Mouse (Mus musculus) adrenal gland, postnatal 0 days (tissue): ENCODE measurements around the gene Epha1. TPM values are rescaled to one million over a fixed set of nuclear protein-coding genes. Genes with fewer than 3 reads are reported as not detected.

Experiments
- polyA plus RNA-seq: library from polyadenylated mRNA; unstranded; fragments of >200 nt; fragmentation: Nextera tagmentation; extraction: Ambion mirVana; gene quantifications from 2 replicates; pipeline ENCODE4 v1.2.1, GENCODE M21; 2015

Epha1 gene
- polyA plus RNA-seq, result 1.5 TPM in 2 replicates

DNA sequence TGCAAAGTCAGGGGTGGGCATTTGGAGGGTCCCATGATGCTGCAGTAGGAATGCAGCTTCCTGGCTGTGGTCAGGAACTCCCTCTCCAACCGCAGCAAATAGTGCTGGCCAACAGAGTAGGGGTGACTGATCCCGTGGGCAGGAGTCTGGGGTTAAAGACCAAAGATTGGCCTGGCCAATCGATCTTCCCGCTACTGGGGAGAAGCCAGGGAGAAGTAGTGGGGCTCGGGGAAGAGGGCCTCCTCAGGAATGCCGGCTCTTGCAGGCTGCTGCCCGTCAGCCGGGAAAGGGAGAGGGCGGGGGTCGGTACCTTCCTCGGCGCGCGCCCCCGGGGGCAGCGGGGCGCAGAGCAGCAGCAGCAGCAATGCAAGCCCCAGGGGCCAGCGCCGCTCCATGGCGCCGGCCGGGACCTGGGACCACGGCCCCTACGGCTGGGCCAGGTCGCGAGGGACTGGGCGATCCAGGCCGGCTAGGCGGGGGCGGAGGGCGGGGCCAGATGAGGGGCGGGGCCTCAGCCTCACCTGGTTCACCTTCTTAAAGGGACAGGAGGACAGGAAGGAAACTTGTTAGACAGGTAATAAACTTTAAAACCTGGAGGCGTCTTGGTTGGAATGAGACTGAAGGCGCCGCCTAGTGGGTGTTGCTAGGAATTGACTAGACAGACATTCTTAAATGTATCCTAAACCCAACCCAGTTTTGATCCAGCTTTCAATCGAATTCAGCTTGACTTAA is at the start of gene Epha1:
TSS of gene Epha1 (minus strand) at position 453 of the 732 bp plus-strand sequence.

DNA sequence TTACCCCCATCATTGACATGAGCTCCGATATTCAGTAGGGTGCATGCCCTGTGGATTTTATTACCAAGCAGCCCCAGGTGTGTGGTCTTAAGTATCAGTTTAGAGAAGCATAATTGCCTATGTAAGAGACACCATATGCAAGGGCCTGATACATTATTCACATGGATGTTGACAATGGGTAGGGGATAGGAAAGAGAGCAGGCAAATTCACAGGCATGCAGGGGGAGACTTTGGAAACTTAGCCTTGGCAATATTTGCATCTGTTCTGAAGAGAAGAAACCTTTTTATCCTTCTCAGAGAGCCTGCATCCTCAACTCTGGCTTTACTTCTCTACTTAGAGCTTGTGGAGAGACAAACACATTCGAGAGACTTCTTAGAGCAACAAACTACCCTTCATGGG is 32.1 kb upstream of the Epha1 start, which contains the start of gene Tas2r135:
TSS of gene Tas2r135 (plus strand) at position 301 of the 400 bp plus-strand sequence.

DNA sequence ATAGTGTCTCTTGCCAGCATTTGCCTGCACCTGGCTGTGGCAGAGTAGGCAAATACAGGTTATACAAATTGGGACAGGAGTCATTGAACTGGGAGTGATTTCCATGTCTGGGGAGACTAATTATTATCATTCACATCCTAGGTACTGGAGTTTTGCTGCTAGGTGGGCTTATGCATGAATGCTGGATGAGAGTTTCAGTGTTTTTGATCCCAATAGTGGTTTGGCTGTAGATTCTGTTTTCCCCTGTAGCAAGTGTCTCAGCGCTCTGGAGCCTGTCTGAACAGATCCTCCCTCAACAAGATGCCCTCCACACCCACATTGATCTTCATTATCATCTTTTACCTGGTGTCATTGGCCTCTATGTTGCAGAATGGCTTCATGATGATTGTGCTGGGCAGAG is 26.9 kb upstream of the Epha1 start, which contains the start of gene Tas2r143:
TSS of gene Tas2r143 (plus strand) at position 301 of the 400 bp plus-strand sequence.

DNA sequence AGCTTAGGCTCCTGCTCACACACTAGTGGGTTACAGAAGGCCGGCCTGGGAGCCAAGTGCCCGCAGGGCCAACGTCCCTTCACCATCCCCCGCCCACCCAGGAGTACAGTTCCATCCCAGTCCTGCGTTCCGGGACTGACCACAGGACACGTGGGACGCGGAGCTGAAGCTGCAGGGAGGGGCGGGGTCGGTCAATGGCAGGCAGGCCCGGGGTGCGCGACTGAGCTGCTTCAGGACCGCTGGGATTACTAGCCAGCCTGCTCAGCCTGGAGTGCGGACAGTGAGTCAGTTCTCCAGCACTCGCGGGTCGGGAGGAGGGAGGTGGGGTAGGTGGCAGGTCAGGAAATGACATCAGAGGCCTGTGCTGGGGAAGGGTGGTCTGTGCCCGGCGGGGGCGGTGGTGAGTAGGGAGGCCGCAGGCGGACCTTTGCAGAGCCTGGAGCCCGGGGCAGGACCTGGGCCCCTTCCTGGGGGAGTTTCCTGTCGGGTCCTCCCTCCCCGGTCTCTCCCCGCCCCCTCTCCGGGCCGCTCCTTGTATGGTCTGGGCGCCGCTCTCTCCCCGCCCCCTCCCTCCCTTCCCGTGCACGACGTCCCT is 23.5 kb downstream of the Epha1 start, which contains the start of gene Zyx:
TSS of gene Zyx (plus strand) at position 205 of the 595 bp plus-strand sequence.

DNA sequence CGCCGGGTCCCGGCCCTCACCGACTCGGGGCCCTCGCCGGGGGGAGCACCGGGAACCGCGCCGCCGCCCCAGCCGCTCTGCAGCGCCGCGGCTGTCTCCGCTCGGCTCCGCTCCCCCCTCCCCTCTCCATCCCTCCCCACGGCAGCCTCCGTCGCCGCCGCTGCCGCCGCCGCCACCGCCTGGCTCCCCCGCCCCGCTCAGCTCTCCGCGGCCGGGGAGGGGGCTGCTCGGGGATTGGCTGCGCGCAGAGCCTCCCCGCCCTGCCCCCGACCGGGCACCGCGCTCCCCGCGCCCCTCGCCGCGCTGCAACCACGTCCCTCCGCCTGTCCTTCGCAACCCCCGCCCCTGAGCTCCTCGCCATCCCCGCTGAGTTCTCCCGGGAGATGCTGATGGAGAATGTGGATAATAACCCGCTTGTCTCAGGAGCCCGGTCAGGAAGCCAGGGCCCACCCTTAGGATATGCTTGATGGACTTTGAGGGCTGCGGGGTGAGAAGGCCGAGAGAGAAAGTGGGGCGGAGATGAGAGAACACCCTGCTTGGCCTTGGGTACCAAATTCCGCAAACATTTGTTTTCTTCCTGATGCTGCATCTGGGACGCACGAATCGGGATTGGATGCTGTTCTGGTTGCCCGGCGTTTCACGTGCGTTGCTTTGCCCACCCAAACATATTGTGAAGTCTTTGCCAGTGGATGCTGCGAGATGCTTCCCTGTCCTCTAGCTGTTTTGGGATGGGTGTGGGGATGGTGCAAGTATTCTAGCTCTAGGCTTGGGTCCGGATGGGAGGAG is 48.4 kb downstream of the Epha1 start, which contains the start of gene Fam131b:
TSS of gene Fam131b (minus strand) at position 162 of the 786 bp plus-strand sequence.

Other genes starting within 250 kb of the Epha1 start
- gene Tas2r139, start 232.3 kb downstream of the Epha1 start, polyA plus RNA-seq, result not detected in 2 replicates
- gene Tas2r144, start 157.9 kb downstream of the Epha1 start, polyA plus RNA-seq, result not detected in 2 replicates
- 69.9 and 129 TPM in 2 replicates for gene Gstk1, start 127.3 kb downstream of the Epha1 start, polyA plus RNA-seq
- gene Tmem139, start 111.3 kb downstream of the Epha1 start, polyA plus RNA-seq, result 0.30 and 0.54 TPM in 2 replicates
- 12.3 and 19.0 TPM in 2 replicates for gene Casp2, start 108.3 kb downstream of the Epha1 start, polyA plus RNA-seq
- 0.14 TPM in 1 of 2 replicates, not detected in the other for gene Clcn1, start 86.6 kb downstream of the Epha1 start, polyA plus RNA-seq
- 0.35 and 0.96 TPM in 2 replicates for gene Fam131b, start 48.6 kb downstream of the Epha1 start, polyA plus RNA-seq
- gene Zyx, start 23.6 kb downstream of the Epha1 start, polyA plus RNA-seq, result 103 and 107 TPM in 2 replicates
- not detected in 2 replicates for gene Tas2r143, start 27.0 kb upstream of the Epha1 start, polyA plus RNA-seq
- not detected in 2 replicates for gene Tas2r135, start 32.2 kb upstream of the Epha1 start, polyA plus RNA-seq
- gene Tas2r126, start 61.3 kb upstream of the Epha1 start, polyA plus RNA-seq, result 0.15 TPM in 1 of 2 replicates, not detected in the other
- gene Olfr458, start 91.9 kb upstream of the Epha1 start, polyA plus RNA-seq, result not detected in 2 replicates
- not detected in 2 replicates for gene Olfr457, start 103.1 kb upstream of the Epha1 start, polyA plus RNA-seq
- 0.39 and 0.59 TPM in 2 replicates for gene Olfr456, start 113.9 kb upstream of the Epha1 start, polyA plus RNA-seq
- 0.11 and 0.14 TPM in 2 replicates for gene Olfr455, start 174.3 kb upstream of the Epha1 start, polyA plus RNA-seq
- gene Tcaf3, start 224.4 kb upstream of the Epha1 start, polyA plus RNA-seq, result 0.07 TPM in 1 of 2 replicates, not detected in the other